Mouse (Mus musculus) heart, postnatal 10 days (tissue): ENCODE measurements around the gene Glcci1. TPM values are rescaled to one million over a fixed set of nuclear protein-coding genes. Genes with fewer than 3 reads are reported as not detected.
"Not testable (repeated sequence)": the region's sequence is repeated elsewhere in the genome, so short reads cannot be mapped to it uniquely, and the experiment has no call there.

ENCODE experiments used
- DNase-seq, 2 experiments: peaks; one replicate each; pipeline ENCODE4 v3.0.0; 2021
- intact Hi-C: fragments of 180-260 bp; cut with DNase I; formaldehyde crosslinking; loops from one replicate; pipeline ENCODE4 v1.15.1; 2025
- total RNA-seq, 2 experiments: library from RNA; stranded (reverse); gene quantifications; 2 replicates each; pipeline ENCODE4 v1.2.3; 2021

The Glcci1 gene
- total RNA-seq, 2 experiments from 2014 or later: 12.5 to 17.6 TPM

DNA sequence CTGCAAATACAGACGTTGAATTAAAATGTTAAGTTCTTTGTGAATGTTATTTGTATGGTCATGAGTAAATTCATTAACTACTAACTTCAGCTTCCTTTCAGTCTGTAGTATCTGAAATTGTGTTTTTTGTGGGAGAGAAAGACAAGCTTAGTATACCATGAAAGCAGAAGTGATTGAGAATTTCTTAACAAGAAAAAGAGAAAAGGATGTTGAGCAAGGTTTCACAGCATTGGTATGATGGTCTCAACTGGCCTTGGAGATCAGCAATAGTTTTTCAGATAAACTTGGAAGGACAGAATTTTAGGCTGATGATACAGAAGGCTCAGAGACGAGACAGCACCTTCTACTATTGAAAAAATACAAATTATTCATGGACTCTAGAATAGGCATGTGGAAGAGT, 27.5 kb downstream of the Glcci1 start:
- no peak for DNase-seq
- intact Hi-C loops: loop anchor here (1.0 kb wide), 1 partner anchor 8 kb away; no protein-coding TSS in a partner anchor

DNA sequence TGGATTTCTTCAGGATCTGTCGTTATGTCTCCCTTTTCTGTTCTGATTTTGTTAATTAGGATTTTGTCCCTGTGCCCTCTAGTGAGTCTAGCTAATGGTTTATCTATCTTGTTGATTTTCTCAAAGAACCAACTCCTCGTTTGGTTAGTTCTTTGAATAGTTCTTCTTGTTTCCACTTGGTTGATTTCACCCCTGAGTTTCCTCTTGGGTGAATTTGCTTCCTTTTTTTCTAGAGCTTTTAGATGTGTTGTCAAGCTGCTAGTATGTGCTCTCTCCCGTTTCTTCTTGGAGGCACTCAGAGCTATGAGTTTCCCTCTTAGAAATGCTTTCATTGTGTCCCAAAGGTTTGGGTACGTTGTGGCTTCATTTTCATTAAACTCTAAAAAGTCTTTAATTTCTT, 32.1 kb downstream of the Glcci1 start:
- intact Hi-C loops, DNase-seq: not testable (repeated sequence)

GRCm38 (mm10) chr6:8544822-8545221, 35.4 kb downstream of the Glcci1 start:
- intact Hi-C loops: loop anchor here (1.0 kb wide), 1 partner anchor 9 kb away; no protein-coding TSS in a partner anchor
- DNase-seq: no peak

- intact Hi-C loops: loop anchor here (1.0 kb wide), 1 partner anchor 9 kb away; no protein-coding TSS in a partner anchor
These were observed 36.4 kb downstream of the Glcci1 start for GRCm38 (mm10) chr6:8545780-8546179.

GRCm38 (mm10) chr6:8551155-8551554, 41.8 kb downstream of the Glcci1 start:
- no peak for DNase-seq
- intact Hi-C loops: no loop called here

More at GRCm38 (mm10) chr6:8545780-8546179, 36.4 kb downstream of the Glcci1 start:
- DNase-seq: no peak

- no peak for DNase-seq
- intact Hi-C loops: no loop called here
These were observed 47.6 kb downstream of the Glcci1 start for GRCm38 (mm10) chr6:8556849-8557571.

- no peak for DNase-seq
- intact Hi-C loops: no loop called here
These were observed 51.3 kb downstream of the Glcci1 start for GRCm38 (mm10) chr6:8560682-8561081.

GRCm38 (mm10) chr6:8582377-8582776, 73.0 kb downstream of the Glcci1 start:
- DNase-seq: no peak
- intact Hi-C loops: no loop called here

DNA sequence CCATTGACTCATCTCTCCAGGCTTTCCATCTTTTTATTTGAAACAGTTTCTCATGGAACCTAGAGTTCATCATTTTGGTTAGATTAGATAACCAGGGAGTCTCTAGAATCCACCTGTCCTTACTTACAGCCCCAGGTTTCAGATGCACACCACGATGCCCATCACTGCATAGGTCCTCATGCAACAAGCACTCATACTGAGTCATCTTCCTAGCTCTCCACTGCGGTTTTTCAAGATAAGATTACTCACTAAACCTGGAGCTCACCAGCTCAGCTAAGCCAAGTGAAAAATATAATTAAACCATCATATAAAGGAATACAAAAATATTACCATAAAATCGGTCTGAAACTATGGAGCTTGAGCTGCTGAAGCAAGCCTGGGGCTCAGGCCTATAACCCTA, 74.5 kb downstream of the Glcci1 start:
- intact Hi-C loops: no loop called here
- DNase-seq: no peak

DNA sequence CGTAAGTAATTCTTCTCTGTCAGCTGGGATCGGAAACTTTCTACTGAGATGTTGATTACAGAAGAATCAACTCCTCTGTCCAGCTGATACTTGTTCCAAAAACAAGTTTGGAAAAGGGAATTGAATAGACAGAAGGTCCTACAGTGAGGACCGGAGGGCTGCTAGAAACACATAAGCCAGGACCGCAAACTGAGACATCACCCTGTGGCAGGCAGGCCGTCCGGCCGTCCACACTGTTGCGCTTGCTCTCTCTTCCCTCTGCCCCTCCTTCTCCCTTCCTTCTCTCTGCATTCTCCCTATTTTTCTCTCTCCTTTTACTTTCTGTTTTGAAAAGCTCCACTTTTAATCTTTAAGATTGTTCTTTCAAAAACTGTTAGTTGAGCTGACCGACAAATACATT, 82.3 kb downstream of the Glcci1 start:
- peak; percentile 5 to 8 for DNase-seq
- intact Hi-C loops: no loop called here

DNA sequence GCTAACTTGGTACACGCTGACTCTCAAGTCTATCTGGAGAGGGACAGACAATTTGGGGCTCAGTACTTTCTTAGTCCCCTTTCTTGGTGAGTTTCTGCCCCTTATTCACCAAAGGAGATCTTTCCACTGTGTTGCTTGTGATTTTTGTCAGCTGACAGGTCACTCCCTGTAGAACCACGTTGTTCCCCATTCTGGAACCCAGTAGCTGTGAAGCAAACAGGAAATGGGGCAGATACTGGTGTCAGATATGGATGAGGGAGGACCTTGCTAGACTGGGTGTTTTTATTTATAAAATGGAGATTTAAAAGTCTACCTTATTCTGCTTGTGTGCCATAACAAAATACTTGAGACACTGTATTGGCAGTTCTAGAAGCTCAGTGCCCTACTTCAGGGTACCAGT, 108.0 kb downstream of the Glcci1 start:
- intact Hi-C loops: no loop called here
- no peak for DNase-seq

GRCm38 (mm10) chr6:8619582-8620350, 110.4 kb downstream of the Glcci1 start:
- no peak for DNase-seq
- intact Hi-C loops: no loop called here

GRCm38 (mm10) chr6:8623045-8623444, 113.6 kb downstream of the Glcci1 start:
- intact Hi-C loops: no loop called here
- no peak for DNase-seq

- intact Hi-C loops: no loop called here
- no peak for DNase-seq
These were observed 118.8 kb downstream of the Glcci1 start for GRCm38 (mm10) chr6:8628226-8628625.

DNA sequence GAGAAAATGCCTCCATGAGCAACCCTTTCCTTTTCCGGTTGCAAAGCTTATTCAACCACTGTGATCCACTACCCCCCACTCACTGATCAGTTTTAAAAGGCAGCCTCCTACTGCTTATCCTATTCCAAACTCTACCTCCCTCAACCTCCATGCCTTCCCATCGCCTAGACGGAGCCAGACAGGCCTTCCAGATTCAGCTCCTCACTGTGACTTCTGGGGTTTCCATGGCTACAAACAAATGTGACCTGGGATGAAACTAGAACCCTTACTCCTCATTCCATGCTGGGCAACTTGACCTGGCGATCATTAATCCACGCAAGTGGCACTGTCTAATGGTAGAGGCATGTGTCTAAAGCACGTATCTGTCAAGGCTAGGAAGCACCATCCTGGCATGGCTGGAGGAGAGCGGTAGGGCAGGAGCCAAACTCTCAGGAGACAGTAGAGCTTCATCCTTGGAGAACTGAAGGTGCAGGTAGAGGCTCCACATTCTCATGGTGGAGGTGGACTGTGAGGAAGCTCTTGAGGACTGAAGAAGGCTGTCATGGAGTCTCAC, 119.4 kb downstream of the Glcci1 start:
- DNase-seq: no peak
- intact Hi-C loops: no loop called here

- intact Hi-C loops: no loop called here
- no peak for DNase-seq
These were observed 121.1 kb downstream of the Glcci1 start for GRCm38 (mm10) chr6:8630531-8630930.

GRCm38 (mm10) chr6:8631362-8631761, 122.0 kb downstream of the Glcci1 start:
- intact Hi-C loops: no loop called here
- DNase-seq: no peak

DNA sequence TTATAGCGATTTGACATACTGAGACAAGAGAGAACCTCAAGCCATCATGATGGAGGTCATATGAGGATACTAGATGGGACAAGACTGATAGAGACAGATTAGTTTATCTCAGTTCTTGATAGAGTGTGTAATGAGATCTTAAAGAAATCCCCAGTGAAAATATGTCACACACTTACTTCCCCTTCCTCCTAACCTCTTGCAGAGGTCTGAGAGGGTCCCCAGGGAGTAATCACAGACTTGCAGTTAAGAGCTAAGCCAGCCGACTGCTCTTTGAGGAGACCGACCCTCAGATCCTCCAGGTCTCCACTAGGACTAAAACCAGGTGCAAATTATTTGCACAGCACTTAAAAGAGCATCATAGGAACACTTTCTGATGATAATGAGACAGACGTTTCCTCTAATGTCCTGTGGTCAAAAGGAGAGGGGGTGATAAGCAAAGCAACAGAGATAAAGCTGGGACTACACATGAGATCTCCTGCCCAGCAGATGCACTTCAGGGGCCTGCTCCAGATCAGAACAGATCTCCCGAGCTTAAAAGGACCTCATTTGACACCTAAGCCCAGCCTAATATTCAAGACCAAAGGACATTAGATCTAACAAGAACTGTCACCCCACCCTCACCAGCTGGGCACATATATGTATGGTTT, 122.7 kb downstream of the Glcci1 start:
- no peak for DNase-seq
- intact Hi-C loops: no loop called here

- intact Hi-C loops: no loop called here
- DNase-seq: no peak
These were observed 123.3 kb downstream of the Glcci1 start for GRCm38 (mm10) chr6:8632701-8633100.

- intact Hi-C loops: no loop called here
These were observed 128.7 kb downstream of the Glcci1 start for GRCm38 (mm10) chr6:8638122-8638521.

DNA sequence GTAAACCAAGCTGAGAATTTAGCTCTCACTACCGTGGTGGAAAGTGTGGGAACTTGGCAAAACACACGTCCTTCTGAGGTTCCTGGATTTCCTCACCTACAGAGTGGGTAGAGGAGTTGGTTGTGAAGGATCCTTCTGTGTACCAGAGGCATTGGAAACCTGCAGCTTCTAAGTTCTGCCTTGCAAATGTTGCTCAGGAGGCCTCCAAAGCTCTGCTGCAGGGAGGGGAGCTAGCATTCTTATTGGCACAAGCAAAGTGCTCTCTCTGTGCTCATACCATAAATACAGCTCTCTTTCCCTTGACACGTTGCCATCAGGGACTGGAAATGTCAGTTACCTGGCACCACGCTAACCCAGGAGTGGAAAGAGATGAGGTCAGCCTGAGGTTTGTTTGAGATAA, 129.5 kb downstream of the Glcci1 start:
- intact Hi-C loops: no loop called here
- peak in 1 of 2 experiments; percentile 6 for DNase-seq

More at GRCm38 (mm10) chr6:8638122-8638521, 128.7 kb downstream of the Glcci1 start:
- DNase-seq: no peak
